Mouse (Mus musculus) liver, embryonic 13.5 days (tissue): ENCODE data around the gene Slc6a3. TPM values are rescaled to one million over a fixed set of nuclear protein-coding genes. Genes with fewer than 3 reads are reported as not detected.

Source experiments
- ATAC-seq: fragments of 200-750 bp; cut with Nextera tagmentation; 2 replicates; pipeline ENCODE4 v1.8.0; 2017; ENCODE audit warnings: low read depth, mild to moderate bottlenecking, moderate number of reproducible peaks, moderate library complexity
- DNase-seq: peaks from one replicate; pipeline ENCODE4 v3.0.0; 2022
- H3K27ac ChIP-seq: fragments of 300-500 bp; sonication (generic); 2 replicates; pipeline ENCODE4 v1.5.1; 2015; ENCODE audit warnings: moderate library complexity, mild to moderate bottlenecking, inconsistent platforms
- H3K27me3 ChIP-seq: fragments of 300-500 bp; sonication (generic); 2 replicates; pipeline ENCODE4 v1.6.1; 2015; ENCODE audit warnings: mild to moderate bottlenecking, inconsistent platforms
- H3K36me3 ChIP-seq: fragments of 300-500 bp; sonication (generic); 2 replicates; pipeline ENCODE4 v1.6.1; 2015; ENCODE audit warnings: mild to moderate bottlenecking, inconsistent platforms
- H3K4me1 ChIP-seq: fragments of 300-500 bp; sonication (generic); replicated peaks from 2 replicates; pipeline ENCODE4 v1.6.1; 2015; ENCODE audit warnings: inconsistent platforms
- H3K4me2 ChIP-seq: fragments of 300-500 bp; sonication (generic); 2 replicates; pipeline ENCODE4 v1.6.1; 2015; ENCODE audit warnings: inconsistent platforms, mild to moderate bottlenecking, moderate library complexity
- H3K4me3 ChIP-seq: fragments of 300-500 bp; sonication (generic); replicated peaks from 2 replicates; pipeline ENCODE4 v1.5.1; 2015; ENCODE audit warnings: mild to moderate bottlenecking, inconsistent platforms
- H3K9ac ChIP-seq: fragments of 300-500 bp; sonication (generic); 2 replicates; pipeline ENCODE4 v1.6.1; 2015; ENCODE audit warnings: mild to moderate bottlenecking, inconsistent platforms
- H3K9me3 ChIP-seq: fragments of 300-500 bp; sonication (generic); replicated peaks from 2 replicates; pipeline ENCODE4 v1.6.1; 2016; ENCODE audit warnings: inconsistent platforms
- WGBS: fragments of 180-500 bp; shearing (Covaris S2); methylation state at CpG from one replicate; pipeline ENCODE4 v1.1.7; 2015; ENCODE audit not compliant: insufficient replicate concordance; 5-methylcytosine and 5-hydroxymethylcytosine counted together
- polyA plus RNA-seq: library from polyadenylated mRNA; unstranded; fragments of >200 nt; fragmentation: Nextera tagmentation; extraction: Ambion mirVana; gene quantifications from 2 replicates; pipeline ENCODE4 v1.2.1, GENCODE M21; 2015

The Slc6a3 gene
- polyA plus RNA-seq, 1 experiment from 2014 or later = 0.70 TPM

DNA sequence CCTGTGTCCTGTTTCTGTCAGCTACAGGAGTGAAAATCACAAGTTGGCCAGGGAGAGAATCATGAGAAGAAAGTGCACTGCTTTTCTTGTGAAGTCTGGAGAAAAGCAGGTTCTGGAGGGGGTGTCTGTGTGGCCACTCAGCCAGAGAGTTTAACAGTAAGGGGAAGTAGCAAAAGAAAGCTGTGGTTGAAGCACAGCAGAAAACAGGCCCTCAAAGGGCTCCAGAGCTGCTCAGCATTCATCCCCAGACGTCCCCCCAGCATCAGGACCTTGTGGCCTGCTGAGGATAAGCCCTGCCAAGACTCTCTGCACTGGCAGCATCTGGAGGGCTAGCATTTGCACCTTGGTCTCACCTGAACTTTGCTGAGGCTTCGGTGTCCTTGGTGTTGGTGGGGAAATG is 56.0 kb downstream of the Slc6a3 start:
- Histone ChIP-seq H3K27ac (no peak overlapping the region), H3K36me3 (no peaks in the 10 kb centered on the region), H3K4me1 (no peaks in the 10 kb centered on the region), H3K9me3 (no peaks in the 10 kb centered on the region), H3K9ac (no peak overlapping the region), H3K27me3 (peaks cover 8% of the 10 kb centered on the region; the same call in 1 of the 2 replicates), H3K4me3 (no peak overlapping the region), H3K4me2 (no peak overlapping the region)
- 24% methylated on average over 2 of the region's 2 CpGs for WGBS
- ATAC-seq = no peak
- DNase-seq = no peak

DNA sequence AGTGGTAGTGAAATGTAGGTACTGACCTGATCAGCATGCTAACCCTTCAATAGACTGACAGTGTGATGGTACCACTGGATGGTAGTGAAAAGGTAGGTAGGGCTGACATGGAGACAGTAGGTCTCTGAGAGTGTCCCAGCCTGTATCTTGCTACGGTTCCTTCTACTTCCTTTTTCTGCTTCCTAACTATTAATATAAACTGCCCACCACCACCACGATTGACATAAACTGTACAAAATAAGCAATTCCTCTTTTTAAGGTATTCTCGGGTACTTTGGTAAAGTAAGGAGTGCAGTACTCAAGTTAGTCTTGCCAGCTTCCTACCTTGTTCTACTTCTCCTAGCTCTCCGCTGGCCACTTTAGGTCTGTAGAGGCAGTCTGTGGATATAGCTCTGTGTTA is 59.7 kb downstream of the Slc6a3 start:
- WGBS = 33% methylated on average over 4 of the region's 4 CpGs
- no peak for ATAC-seq

DNA sequence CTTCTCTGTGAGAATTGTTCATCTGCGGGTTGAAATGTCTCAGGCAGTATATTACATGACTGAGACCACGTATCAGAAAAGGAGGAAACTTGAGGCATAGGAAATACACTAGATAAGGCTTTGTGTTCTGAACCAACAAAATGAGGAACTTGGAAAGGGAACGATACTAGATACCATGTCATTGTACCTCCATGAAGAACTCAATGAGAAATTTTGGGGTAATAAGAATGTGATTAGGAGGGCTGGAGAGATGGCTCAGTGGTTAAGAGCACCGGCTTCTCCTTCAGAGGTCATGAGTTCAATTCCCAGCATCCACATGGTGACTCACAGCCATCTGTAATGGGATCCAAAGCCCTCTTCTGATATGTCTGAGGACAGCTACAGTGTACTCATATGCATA is 63.7 kb downstream of the Slc6a3 start:
- WGBS = 17% methylated on average over 4 of the region's 4 CpGs
- no peak for ATAC-seq
- no peak overlapping the region for H3K27ac ChIP-seq

More for the DNA sequence above, 59.7 kb downstream of the Slc6a3 start:
- H3K9ac ChIP-seq = no peak overlapping the region
- no peaks in the 10 kb centered on the region for H3K4me1 ChIP-seq
- no peak overlapping the region for H3K27ac ChIP-seq
- H3K4me2 ChIP-seq = no peak overlapping the region
- DNase-seq = no peak
- no peaks in the 10 kb centered on the region for H3K9me3 ChIP-seq
- H3K36me3 ChIP-seq = no peaks in the 10 kb centered on the region
- peaks cover 8% of the 10 kb centered on the region; the same call in 1 of the 2 replicates for H3K27me3 ChIP-seq
- H3K4me3 ChIP-seq = no peak overlapping the region

DNA sequence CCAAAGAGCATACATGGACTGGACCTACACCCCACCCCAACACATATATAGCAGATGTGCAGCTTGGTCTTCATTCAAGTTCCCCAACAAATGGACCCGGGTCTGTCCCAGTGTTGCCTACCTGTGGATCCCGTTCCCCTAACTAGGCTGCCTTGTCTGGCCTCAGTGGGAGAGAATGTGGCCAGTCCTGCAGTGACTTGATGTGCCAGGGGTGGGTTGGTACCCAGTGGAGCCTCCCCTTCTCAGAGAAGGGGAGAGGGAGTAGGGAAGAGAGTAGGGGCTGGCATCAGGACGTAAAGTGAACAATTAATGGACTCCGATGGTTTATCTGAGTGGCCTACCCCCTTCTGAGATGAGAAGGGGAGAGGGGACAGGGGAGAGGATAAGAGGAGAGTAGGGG is 66.5 kb downstream of the Slc6a3 start:
- Histone ChIP-seq H3K4me1 (peaks cover 25% of the 10 kb centered on the region), H3K36me3 (peaks cover 27% of the 10 kb centered on the region), H3K27ac (no peak overlapping the region), H3K4me3 (peak overlapping the region; percentile 84), H3K9me3 (no peaks in the 10 kb centered on the region), H3K4me2 (peak overlapping the region; percentile 93), H3K27me3 (no peaks in the 10 kb centered on the region), H3K9ac (peak overlapping the region; percentile 86)
- no peak for DNase-seq
- no peak for ATAC-seq
- 49% methylated on average over 4 of the region's 4 CpGs for WGBS

More for the DNA sequence above, 63.7 kb downstream of the Slc6a3 start:
- no peak for DNase-seq
- Histone ChIP-seq H3K36me3 (0 out of 2 replicates have a peak, but pooled peaks cover under 1% of the 10 kb centered on the region), H3K27me3 (peaks cover 5% of the 10 kb centered on the region; the same call in 1 of the 2 replicates), H3K4me2 (no peak overlapping the region), H3K4me3 (no peak overlapping the region), H3K4me1 (peaks cover 20% of the 10 kb centered on the region), H3K9ac (no peak overlapping the region), H3K9me3 (no peaks in the 10 kb centered on the region)

DNA sequence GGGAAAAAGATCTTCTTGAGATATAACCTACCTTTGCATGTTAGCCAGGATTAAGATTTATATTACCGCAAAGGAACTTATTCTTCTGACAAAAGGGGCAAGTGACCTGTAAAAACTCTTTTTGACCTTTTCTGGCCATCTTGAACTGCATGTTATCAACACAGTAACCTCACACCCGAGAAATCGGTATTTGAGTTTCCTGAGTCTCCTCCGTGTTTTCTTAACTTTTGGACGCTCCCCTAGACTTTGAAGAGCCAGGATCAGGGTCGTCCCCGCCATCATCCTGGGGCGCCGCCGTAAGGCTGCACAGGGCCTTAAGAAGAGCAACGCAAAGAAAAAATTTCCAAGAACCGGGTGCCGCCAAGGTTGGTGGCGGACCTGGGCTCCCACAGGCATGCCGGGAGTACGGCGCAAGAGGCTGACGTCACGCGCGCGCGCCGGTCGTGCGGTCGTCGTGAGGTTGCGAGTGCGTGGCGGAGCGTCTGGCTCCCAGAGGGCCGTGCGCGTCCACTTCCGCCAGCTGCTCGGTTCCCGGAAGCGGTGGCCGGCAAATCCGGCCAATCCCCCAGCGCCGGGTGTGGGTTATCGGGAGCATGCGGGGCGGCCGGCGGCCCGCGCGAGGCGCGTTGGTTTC is 67.1 kb downstream of the Slc6a3 start, which contains the start of gene Clptm1l:
Clptm1l (plus strand) TSS at position 485 of the 634 bp plus-strand sequence.
- peak; percentile 97 for ATAC-seq

DNA sequence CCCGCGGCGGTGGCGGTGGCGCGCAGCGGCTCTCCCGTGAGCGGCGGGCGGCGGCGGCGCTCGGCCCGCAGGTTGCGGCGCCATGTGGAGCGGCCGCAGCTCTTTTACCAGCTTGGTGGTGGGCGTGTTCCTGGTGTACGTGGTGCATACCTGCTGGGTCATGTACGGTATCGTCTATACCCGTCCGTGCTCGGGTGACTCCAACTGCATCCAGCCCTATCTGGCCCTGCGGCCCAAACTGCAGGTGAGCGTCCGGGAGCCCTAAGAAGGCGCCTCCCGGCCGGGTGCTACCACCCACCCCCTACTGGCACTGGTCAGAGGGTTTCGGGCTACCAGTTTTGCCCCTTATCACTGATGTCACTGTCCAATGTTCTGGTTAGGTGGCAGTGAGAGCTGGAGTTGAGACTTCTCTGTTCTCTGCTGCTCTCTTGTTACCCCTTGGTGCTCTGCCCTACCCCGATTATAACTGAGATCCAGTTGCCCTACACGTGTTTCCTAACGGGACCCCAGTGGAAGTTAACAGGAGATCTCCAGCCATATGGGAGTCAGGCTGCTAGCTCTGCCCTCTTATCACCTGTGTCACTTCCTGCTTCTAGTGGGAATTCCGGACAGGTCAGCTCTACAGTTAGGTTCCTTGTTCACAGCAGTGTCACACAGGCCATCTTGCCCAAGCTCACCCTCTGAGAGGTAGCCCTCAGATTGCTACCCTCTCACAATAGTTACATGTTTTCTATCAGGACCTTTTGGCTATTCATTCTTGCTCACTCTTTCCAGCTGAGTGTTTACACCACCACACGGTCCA is 67.8 kb downstream of the Slc6a3 start:
- peak; percentile 74 for ATAC-seq
- H3K9me3 ChIP-seq = no peaks in the 10 kb centered on the region
- H3K36me3 ChIP-seq = peaks cover 40% of the 10 kb centered on the region
- peak overlapping the region; percentile 65 for H3K27ac ChIP-seq
- H3K9ac ChIP-seq = peak overlapping the region; percentile 86
- DNase-seq = peak; percentile 13
- peak overlapping the region; percentile 93 for H3K4me2 ChIP-seq
- WGBS = 1% methylated on average over 39 of the region's 39 CpGs
- H3K4me1 ChIP-seq = peaks cover 25% of the 10 kb centered on the region
- H3K4me3 ChIP-seq = peak overlapping the region; percentile 84
- no peaks in the 10 kb centered on the region for H3K27me3 ChIP-seq

More for the DNA sequence above, 67.1 kb downstream of the Slc6a3 start, which contains the start of gene Clptm1l:
- Histone ChIP-seq H3K9me3 (no peaks in the 10 kb centered on the region), H3K27ac (peak within 1 kb of the TSS; percentile 65), H3K4me1 (peaks cover 25% of the 10 kb centered on the region), H3K4me2 (peak within 1 kb of the TSS; percentile 93), H3K36me3 (peaks cover 33% of the 10 kb centered on the region), H3K27me3 (no peaks in the 10 kb centered on the region), H3K4me3 (peak within 1 kb of the TSS; percentile 84), H3K9ac (peak within 1 kb of the TSS; percentile 86)
- under 1% methylated on average over 53 of the region's 53 CpGs for WGBS
- peak; percentile 92 for DNase-seq

DNA sequence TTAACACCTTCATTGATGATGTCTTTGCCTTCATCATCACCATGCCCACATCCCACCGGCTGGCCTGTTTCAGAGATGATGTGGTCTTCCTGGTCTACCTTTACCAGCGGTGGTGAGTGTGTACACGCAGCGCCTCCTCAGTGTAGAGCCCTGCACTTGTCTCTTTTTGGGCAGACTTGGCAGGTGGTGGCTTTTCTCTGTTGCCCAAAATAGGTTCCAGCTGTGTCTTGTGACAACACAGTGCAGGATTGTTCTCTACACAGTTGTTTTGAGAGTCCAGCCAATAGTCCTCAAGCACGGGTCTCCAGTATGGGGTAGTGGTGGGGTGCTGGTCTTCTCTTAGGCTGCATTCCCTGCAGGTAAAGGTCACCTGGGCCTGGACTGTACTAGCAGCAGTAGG is 81.9 kb downstream of the Slc6a3 start:
- H3K36me3 ChIP-seq = peaks cover 75% of the 10 kb centered on the region
- no peak overlapping the region for H3K4me3 ChIP-seq
- H3K9ac ChIP-seq = no peak overlapping the region
- H3K4me1 ChIP-seq = no peaks in the 10 kb centered on the region
- H3K9me3 ChIP-seq = no peaks in the 10 kb centered on the region
- no peak overlapping the region for H3K27ac ChIP-seq
- no peak overlapping the region for H3K4me2 ChIP-seq
- H3K27me3 ChIP-seq = no peaks in the 10 kb centered on the region
- WGBS = 79% methylated on average over 5 of the region's 5 CpGs
- no peak for DNase-seq
- ATAC-seq = 0 out of 2 replicates have a peak, but pooled peaks have one; percentile 20

DNA sequence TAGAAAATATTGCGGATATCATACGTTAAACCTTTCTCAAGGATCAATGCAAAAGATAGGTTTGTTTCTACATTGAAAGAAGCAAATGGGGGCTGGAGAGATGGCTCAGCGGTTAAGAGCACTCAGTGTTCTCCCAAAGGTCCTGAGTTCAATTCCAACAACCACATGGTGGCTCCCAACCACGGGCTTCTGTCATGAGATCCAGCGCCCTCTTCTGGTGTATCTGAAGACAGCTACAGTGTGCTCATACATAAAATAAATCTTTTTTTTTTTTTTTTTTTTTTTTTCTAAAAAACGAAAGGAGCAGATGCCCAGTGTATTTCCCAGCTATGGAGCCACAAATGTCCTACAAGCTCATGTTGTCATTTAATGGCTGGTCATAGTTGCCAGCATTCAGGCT is 84.1 kb downstream of the Slc6a3 start:
- DNase-seq (no peak), ATAC-seq (no peak)
- Histone ChIP-seq H3K36me3 (peaks cover 53% of the 10 kb centered on the region), H3K9me3 (no peaks in the 10 kb centered on the region), H3K4me1 (no peaks in the 10 kb centered on the region), H3K27ac (no peak overlapping the region), H3K9ac (no peak overlapping the region), H3K4me3 (no peak overlapping the region), H3K4me2 (no peak overlapping the region), H3K27me3 (no peaks in the 10 kb centered on the region)
- WGBS = 57% methylated on average over 6 of the region's 6 CpGs

DNA sequence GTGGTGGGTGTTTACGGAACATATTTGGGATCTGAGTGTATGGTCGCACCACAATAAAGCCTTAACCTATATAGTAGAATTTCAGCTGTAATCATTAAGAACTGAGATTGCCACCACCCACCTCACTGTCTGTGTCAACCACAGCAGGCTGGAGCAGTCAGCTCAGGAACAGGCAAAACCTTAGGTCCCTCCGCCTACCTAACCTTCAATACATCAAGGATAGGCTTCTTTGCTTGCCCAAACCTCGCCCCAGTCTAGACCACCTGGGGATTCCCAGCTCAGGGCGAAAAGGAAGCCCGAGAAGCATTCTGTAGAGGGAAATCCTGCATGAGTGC is 89.8 kb downstream of the Slc6a3 start:
- H3K27me3 ChIP-seq = no peaks in the 10 kb centered on the region
- ATAC-seq (no peak; the same call in 1 of the 2 replicates), DNase-seq (no peak)
- H3K36me3 ChIP-seq = 0 out of 2 replicates have a peak, but pooled peaks cover under 1% of the 10 kb centered on the region
- H3K9me3 ChIP-seq = no peaks in the 10 kb centered on the region
- WGBS = 32% methylated on average over 6 of the region's 6 CpGs
- H3K9ac ChIP-seq = peak overlapping the region; percentile 51; the same call in 1 of the 2 replicates
- no peak overlapping the region for H3K27ac ChIP-seq
- peaks cover 29% of the 10 kb centered on the region for H3K4me1 ChIP-seq
- H3K4me3 ChIP-seq = peak overlapping the region; percentile 56
- H3K4me2 ChIP-seq = peak overlapping the region; percentile 68

DNA sequence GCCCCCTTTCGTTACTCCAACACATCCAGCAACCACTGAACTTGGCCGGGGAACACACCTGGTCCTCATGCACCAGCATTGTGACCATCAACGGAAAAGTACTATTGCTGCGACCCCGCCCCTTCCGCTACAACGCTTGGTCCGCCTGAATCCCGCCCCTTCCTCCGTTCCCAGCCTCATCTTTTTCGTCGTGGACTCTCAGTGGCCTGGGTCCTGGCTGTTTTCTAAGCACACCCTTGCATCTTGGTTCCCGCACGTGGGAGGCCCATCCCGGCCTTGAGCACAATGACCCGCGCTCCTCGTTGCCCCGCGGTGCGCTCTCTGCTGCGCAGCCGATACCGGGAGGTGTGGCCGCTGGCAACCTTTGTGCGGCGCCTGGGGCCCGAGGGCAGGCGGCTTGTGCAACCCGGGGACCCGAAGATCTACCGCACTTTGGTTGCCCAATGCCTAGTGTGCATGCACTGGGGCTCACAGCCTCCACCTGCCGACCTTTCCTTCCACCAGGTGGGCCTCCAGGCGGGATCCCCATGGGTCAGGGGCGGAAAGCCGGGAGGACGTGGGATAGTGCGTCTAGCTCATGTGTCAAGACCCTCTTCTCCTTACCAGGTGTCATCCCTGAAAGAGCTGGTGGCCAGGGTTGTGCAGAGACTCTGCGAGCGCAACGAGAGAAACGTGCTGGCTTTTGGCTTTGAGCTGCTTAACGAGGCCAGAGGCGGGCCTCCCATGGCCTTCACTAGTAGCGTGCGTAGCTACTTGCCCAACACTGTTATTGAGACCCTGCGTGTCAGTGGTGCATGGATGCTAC is 90.4 kb downstream of the Slc6a3 start, which contains the start of gene Tert:
Tert (plus strand) TSS at position 167 of the 805 bp plus-strand sequence.
- Histone ChIP-seq H3K27me3 (no peaks in the 10 kb centered on the region), H3K36me3 (no peaks in the 10 kb centered on the region), H3K4me3 (peak within 1 kb of the TSS; percentile 56), H3K9me3 (no peaks in the 10 kb centered on the region), H3K27ac (no peak within 1 kb of the TSS), H3K4me1 (peaks cover 29% of the 10 kb centered on the region), H3K9ac (peak within 1 kb of the TSS; percentile 51), H3K4me2 (peak within 1 kb of the TSS; percentile 68)
- 14% methylated on average over 47 of the region's 47 CpGs for WGBS
- ATAC-seq (peak; percentile 56), DNase-seq (peak; percentile 18)
